Mouse (Mus musculus): ENCODE results near the gene Map6. TPM values are rescaled to one million over a fixed set of nuclear protein-coding genes. Genes with fewer than 3 reads are reported as not detected.
A peak's percentile ranks its signal among the peaks of the same experiment; 100 is the strongest.

The Map6 gene
- polyA plus RNA-seq, 1 experiment: 188 TPM

DNA sequence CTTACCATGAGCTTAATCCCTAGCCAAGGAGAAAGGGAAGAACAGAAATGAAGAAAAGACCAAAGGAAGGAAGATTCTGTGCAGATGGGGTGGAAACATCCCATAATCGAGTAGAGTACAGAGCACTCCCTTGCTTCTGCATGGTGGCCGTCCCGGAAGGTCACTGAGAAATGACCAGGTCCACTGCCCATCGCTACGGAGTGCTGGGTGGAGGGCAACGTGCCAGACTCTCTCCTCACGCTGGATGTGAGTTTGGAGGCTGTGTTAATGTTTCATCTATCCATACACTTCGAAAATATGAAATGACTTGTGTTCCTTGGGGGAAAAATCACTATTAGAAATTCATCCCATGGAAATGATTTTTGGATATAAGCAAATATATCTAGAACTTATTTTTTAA is 91.1 kb downstream of the Map6 start:
- TF ChIP-seq POLR2A (IDR thresholded peaks at IDR 0.05; ENCODE audit: borderline replicate concordance, extremely low read depth, insufficient read depth, insufficient read length, poor library complexity, severe bottlenecking): no peak
- no peak for TF ChIP-seq CTCF (IDR thresholded peaks at IDR 0.05; ENCODE audit: borderline replicate concordance, extremely low read depth, insufficient read depth, insufficient read length)
- DNase-seq (ENCODE audit: low read depth): no peak

DNA sequence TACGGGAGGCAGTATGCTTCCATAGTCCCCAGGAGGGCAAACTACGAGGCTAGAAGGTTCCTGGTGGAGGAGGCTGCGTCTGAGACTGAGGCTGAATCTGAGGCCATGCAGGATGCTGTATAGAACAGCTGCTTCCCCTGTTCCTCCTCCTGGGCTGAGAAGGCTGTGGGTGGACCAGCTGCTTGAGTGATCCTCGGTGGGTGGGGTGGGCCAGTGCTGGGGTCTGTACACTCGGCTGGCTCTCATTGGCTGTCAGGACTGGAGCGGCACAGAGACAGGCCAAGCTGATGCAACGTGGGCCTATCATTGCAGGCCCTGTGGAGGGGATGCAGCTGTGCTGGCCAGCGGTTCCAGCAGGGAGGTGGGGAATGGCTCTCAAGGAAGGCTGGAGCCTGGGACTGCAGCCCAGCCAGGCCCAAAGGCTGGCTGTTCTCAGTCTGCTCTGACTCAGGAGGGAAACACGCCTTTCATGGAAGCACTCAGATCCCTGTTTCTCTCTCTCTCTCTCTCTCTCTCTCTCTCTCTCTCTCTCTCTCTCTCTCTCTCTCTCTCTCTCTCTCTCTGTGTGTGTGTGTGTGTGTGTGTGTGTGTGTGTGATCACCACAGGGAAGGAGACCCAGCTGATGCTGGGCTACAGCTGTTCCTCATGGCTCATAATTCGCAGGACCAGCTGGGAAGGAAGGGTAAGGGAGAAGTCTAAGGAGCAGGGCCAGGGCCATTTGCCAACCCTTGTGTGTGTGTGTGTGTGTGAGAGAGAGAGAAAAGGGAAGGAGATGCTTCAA is 93.0 kb downstream of the Map6 start:
- peak; percentile 51; the same call in 1 of the 2 replicates for TF ChIP-seq POLR2A (IDR thresholded peaks at IDR 0.05; ENCODE audit: borderline replicate concordance, extremely low read depth, insufficient read depth, insufficient read length, poor library complexity, severe bottlenecking)
- no peak for TF ChIP-seq CTCF (IDR thresholded peaks at IDR 0.05; ENCODE audit: borderline replicate concordance, extremely low read depth, insufficient read depth, insufficient read length)
- DNase-seq (ENCODE audit: low read depth): peak; percentile 97

DNA sequence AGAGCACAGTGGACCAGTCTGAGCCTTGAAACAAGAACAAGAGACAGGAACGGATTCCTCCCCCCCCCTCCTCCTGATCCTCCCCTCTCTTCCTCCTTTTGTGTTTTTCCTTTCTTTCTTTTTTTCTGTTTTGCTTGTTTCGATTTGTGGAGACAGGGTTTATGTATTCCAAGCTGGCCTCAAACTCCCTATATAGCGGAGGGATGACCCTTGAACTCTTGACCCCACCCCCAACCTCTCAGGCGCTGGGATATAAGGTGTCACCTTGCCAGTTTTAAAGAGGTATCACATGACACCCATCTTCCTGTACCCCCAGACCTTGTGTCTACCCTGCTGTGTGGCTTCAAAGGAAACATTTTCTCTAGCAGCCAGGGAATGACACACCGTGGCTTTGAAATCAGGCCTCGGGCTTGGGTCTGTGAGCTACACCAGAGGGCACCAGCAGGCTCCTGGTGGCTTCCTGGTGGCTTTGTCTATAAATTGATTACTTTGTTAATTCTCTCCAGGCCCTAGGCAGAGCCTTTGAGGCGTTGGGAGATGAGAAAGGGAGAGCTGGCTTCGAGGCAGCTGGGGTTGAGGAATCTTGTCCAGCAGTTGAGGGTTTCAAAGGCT is 93.7 kb downstream of the Map6 start:
- DNase-seq (ENCODE audit: low read depth): no peak
- TF ChIP-seq POLR2A (IDR thresholded peaks at IDR 0.05; ENCODE audit: borderline replicate concordance, extremely low read depth, insufficient read depth, insufficient read length, poor library complexity, severe bottlenecking) (no peak), CTCF (IDR thresholded peaks at IDR 0.05; ENCODE audit: borderline replicate concordance, extremely low read depth, insufficient read depth, insufficient read length) (no peak)

DNA sequence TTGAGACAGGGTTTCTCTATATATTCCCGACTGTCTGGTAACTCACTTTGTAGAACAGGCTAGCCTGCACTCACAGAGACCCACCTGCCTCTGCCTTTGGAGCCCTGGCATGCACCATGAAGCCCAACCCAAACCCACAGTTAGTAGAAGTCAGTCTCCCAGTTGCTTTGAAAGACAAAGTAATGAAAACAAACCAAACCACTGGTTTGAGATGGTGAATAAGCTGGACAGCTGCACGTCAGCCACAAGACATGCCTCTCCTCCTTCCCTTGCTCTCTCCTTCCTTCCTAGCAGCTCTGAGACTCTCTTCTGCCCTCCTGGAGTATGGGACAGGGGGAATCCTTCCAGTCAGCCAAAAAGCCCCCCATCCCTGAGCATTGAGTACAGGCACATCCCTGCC is 94.9 kb downstream of the Map6 start:
- no peak for DNase-seq (ENCODE audit: low read depth)
- no peak for TF ChIP-seq CTCF (IDR thresholded peaks at IDR 0.05; ENCODE audit: borderline replicate concordance, extremely low read depth, insufficient read depth, insufficient read length)
- TF ChIP-seq POLR2A (IDR thresholded peaks at IDR 0.05; ENCODE audit: borderline replicate concordance, extremely low read depth, insufficient read depth, insufficient read length, poor library complexity, severe bottlenecking): no peak

DNA sequence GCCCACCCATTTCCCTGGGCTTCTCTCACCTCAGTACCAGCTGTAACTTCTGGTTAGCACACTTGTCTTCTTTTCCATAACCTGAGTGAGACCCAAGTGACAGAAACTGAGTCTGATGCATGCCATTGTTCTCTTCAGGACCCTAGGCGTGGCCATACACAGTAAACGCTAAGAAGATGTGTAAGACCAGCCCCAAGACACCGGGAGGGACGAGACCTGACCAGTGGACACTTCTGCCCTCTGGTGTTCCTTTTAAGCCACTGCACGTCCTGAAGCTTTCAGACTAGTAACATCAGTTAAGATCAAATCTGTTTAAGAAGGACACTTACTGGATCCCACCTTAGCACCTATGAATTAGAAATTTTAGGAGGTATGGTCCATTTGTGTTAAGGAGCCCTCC is 97.8 kb downstream of the Map6 start:
- TF ChIP-seq POLR2A (IDR thresholded peaks at IDR 0.05; ENCODE audit: borderline replicate concordance, extremely low read depth, insufficient read depth, insufficient read length, poor library complexity, severe bottlenecking) (no peak), CTCF (IDR thresholded peaks at IDR 0.05; ENCODE audit: borderline replicate concordance, extremely low read depth, insufficient read depth, insufficient read length) (peak; percentile 93)
- peak; percentile 91 for DNase-seq (ENCODE audit: low read depth)

DNA sequence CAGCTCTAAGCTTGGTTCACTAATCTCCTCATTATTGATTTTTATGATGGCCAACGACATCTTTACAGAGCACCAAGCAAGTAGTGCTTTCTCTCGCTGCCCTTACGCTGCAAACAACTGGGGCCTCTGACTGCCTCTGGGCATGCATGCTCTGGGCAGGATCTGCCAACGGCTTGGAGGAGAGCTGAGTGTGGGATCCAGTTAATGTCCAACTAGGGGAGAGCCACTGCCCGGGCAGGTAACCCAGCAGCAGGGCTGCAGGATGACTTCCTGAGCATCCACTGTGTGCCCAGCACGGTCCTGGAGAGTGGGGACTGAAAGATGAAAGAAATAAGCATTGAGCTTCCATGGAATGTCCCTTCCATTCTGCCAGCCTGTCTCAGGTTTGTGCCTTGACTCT is 99.5 kb downstream of the Map6 start:
- DNase-seq (ENCODE audit: low read depth): no peak
- TF ChIP-seq POLR2A (IDR thresholded peaks at IDR 0.05; ENCODE audit: borderline replicate concordance, extremely low read depth, insufficient read depth, insufficient read length, poor library complexity, severe bottlenecking): no peak
- TF ChIP-seq CTCF (IDR thresholded peaks at IDR 0.05; ENCODE audit: borderline replicate concordance, extremely low read depth, insufficient read depth, insufficient read length): no peak

DNA sequence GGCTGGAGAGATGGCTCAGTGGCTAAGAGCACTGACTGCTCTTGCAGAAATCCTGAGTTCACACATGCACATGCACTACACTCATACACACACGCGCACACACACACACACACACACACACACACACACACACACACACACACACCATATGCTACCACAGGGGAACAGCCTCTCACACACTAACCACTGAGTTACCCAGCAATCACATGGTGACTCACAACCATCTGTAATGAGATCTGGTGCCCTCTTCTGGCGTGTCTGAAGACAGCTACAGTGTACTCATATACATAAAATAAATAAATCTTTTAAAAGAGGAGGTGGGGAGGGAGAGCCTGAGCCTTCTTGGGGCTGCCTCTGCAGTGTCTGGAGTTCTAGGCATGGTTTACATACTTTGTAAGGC is 107.1 kb downstream of the Map6 start:
- peak; percentile 1; the same call in 1 of the 2 replicates for TF ChIP-seq CTCF (IDR thresholded peaks at IDR 0.05; ENCODE audit: borderline replicate concordance, extremely low read depth, insufficient read depth, insufficient read length)
- DNase-seq (ENCODE audit: low read depth): peak; percentile 40

DNA sequence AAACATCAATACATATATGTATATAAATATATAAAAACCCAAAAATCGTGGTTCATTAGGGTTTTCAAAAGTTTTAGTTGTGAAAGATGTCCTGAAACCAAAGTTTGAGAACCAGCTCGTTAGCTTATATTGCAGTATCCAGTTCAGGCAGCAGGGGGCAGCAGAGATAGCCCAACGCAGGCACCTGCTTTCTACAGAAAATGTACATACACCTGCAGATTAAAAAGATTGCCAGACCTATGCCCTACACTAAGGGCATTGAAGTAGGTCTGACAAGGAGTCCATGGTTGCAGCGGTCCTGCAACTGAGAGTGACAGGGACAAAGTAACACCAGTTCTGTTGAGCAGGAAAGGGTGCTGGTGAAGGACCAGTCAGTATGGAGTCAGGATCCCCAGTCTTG is 108.2 kb downstream of the Map6 start:
- peak; percentile 74 for DNase-seq (ENCODE audit: low read depth)
- TF ChIP-seq POLR2A (IDR thresholded peaks at IDR 0.05; ENCODE audit: borderline replicate concordance, extremely low read depth, insufficient read depth, insufficient read length, poor library complexity, severe bottlenecking): no peak
- peak; percentile 83; the same call in 1 of the 2 replicates for TF ChIP-seq CTCF (IDR thresholded peaks at IDR 0.05; ENCODE audit: borderline replicate concordance, extremely low read depth, insufficient read depth, insufficient read length)

DNA sequence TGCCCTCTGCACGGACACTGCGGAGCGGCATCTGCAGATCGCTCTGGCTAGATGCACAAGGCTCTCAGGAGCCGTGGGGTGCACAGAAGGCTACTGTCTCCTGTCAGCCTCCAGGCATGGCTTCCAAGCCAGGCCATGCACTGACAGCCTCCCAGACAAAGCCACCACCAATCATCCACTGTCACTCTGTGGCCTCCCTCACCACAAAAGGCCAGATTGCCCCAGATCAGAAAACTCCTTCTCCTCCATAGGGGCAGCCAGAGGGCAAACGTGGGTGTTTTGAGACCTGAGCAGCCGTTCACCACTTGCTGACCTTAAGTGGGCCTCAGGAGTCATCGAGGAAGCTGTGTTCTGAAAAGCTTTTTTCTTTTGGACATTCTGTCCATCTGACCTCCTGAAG is 111.6 kb downstream of the Map6 start:
- no peak for DNase-seq (ENCODE audit: low read depth)
- TF ChIP-seq CTCF (IDR thresholded peaks at IDR 0.05; ENCODE audit: borderline replicate concordance, extremely low read depth, insufficient read depth, insufficient read length): no peak
- TF ChIP-seq POLR2A (IDR thresholded peaks at IDR 0.05; ENCODE audit: borderline replicate concordance, extremely low read depth, insufficient read depth, insufficient read length, poor library complexity, severe bottlenecking): no peak

DNA sequence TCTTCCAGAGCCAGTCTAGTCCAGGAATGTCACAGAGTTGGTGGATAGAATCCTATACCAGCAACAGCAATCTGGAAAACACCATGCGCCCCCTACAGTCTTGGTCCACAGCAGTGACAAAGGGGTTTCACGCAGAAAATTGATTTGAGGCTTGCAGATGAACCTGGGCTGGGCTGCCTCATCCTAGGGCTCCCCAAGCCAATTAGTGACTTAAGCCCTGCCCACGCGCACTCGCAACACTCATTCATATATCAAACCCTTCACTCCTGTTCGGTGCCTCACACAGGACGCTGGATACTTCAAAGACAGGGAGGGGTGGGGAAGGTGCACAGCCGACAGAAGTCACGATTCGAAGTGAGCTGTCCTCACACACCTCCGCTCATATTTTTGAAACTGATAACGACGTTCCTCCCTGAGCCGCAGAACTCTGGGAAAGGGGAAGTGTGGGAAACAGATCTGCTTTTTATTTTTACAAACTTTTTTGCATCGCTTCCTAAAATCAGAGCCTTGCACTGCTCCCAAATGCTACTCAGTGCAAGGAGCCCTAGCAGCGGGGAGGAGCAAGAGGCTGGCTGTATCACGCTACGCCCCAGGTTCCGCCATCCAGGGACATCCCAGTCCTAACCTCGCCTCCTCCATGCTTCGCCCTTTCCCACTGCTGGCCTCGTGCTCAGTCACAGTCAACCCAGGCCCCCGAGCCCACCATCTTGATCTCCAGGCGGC is 113.4 kb downstream of the Map6 start:
- TF ChIP-seq POLR2A (IDR thresholded peaks at IDR 0.05; ENCODE audit: borderline replicate concordance, extremely low read depth, insufficient read depth, insufficient read length, poor library complexity, severe bottlenecking) (no peak; the same call in 1 of the 2 replicates), CTCF (IDR thresholded peaks at IDR 0.05; ENCODE audit: borderline replicate concordance, extremely low read depth, insufficient read depth, insufficient read length) (peak; percentile 64; the same call in 1 of the 2 replicates)
- DNase-seq (ENCODE audit: low read depth): peak; percentile 92
